Mouse (Mus musculus) spleen, adult 2 months (tissue): Measurements from ENCODE around the gene Mansc1.

Source experiments
- CTCF ChIP-seq: fragments of 200-500 bp; IDR thresholded peaks from 2 replicates; pipeline ENCODE4 v1.5.1; 2011; ENCODE audit warnings: mild to moderate bottlenecking, inconsistent platforms; ENCODE audit not compliant: insufficient read depth, insufficient read length, insufficient replicate concordance; ENCODE audit errors: extremely low read depth
- POLR2A ChIP-seq: fragments of 200-500 bp; IDR thresholded peaks from 2 replicates; pipeline ENCODE4 v1.6.1; 2011; ENCODE audit warnings: low read depth, low read length, inconsistent platforms

- TF ChIP-seq CTCF (no peak), POLR2A (no peak)
These were observed 11.3 kb downstream of the Mansc1 start for GRCm38 (mm10) chr6:134620846-134621551.
